Mouse (Mus musculus) heart, embryonic 13.5 days (tissue): Measurements from ENCODE around the gene Pdrg1. TPM values are rescaled to one million over a fixed set of nuclear protein-coding genes. Genes with fewer than 3 reads are reported as not detected.
A peak's percentile ranks its signal among the peaks of the same experiment; 100 is the strongest.

Source experiments
- ATAC-seq: fragments of 200-750 bp; cut with Nextera tagmentation; 2 replicates; pipeline ENCODE4 v1.8.0; 2017; ENCODE audit warnings: moderate TSS enrichment; ENCODE audit not compliant: insufficient number of reproducible peaks, low FRiP score, low TSS enrichment; ENCODE audit errors: extremely low read depth
- H3K27ac ChIP-seq: fragments of 300-500 bp; sonication (generic); replicated peaks from 2 replicates; pipeline ENCODE4 v1.5.1; 2015; ENCODE audit warnings: moderate library complexity, mild to moderate bottlenecking, inconsistent platforms
- H3K27me3 ChIP-seq: fragments of 300-500 bp; sonication (generic); replicated peaks from 2 replicates; pipeline ENCODE4 v1.6.1; 2015; ENCODE audit warnings: mild to moderate bottlenecking, inconsistent platforms
- H3K36me3 ChIP-seq: fragments of 300-500 bp; sonication (generic); 2 replicates; pipeline ENCODE4 v1.6.1; 2015; ENCODE audit warnings: mild to moderate bottlenecking, inconsistent platforms
- H3K4me1 ChIP-seq: fragments of 300-500 bp; sonication (generic); 2 replicates; pipeline ENCODE4 v1.6.1; 2015; ENCODE audit warnings: inconsistent platforms
- H3K4me2 ChIP-seq: fragments of 300-500 bp; sonication (generic); 2 replicates; pipeline ENCODE4 v1.6.1; 2015; ENCODE audit warnings: inconsistent platforms, mild to moderate bottlenecking, moderate library complexity
- H3K4me3 ChIP-seq: fragments of 300-500 bp; sonication (generic); 2 replicates; pipeline ENCODE4 v1.5.1; 2015; ENCODE audit warnings: moderate library complexity, mild to moderate bottlenecking, inconsistent platforms
- H3K9ac ChIP-seq: fragments of 300-500 bp; sonication (generic); 2 replicates; pipeline ENCODE4 v1.6.1; 2015; ENCODE audit warnings: inconsistent platforms, mild to moderate bottlenecking, moderate library complexity
- H3K9me3 ChIP-seq: fragments of 300-500 bp; sonication (generic); 2 replicates; pipeline ENCODE4 v1.6.1; 2016; ENCODE audit warnings: inconsistent platforms
- WGBS: fragments of 180-500 bp; shearing (Covaris S2); methylation state at CpG from one replicate; pipeline ENCODE4 v1.1.7; 2015; ENCODE audit warnings: mixed read lengths; 5-methylcytosine and 5-hydroxymethylcytosine counted together
- polyA plus RNA-seq: library from polyadenylated mRNA; unstranded; fragments of >200 nt; fragmentation: Nextera tagmentation; extraction: Ambion mirVana; gene quantifications from 2 replicates; pipeline ENCODE4 v1.2.1, GENCODE M21; 2015

Pdrg1 gene
- polyA plus RNA-seq, 1 experiment from 2014 or later = 101 TPM

DNA sequence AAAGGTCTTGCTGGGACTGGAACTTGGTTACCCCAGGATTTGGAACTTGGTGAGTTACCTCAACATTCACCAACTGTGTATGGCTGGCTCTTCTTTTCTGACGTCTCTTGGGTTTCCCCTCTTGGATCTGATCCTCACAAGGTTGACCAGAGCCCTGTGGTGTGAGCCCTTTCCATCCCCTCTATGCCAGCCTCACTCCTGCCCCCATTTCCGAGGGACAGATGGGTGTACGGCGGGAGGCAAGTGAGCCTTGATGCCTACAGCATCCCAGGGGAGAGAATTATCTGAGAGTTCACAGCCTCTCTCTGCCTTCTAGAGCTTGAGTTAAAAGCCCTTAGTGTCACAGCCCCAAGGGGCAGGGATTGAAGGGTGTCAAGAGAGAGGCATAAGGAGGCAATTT, 12.3 kb upstream of the Pdrg1 start:
- 33% methylated on average over 4 of the region's 4 CpGs for WGBS

DNA sequence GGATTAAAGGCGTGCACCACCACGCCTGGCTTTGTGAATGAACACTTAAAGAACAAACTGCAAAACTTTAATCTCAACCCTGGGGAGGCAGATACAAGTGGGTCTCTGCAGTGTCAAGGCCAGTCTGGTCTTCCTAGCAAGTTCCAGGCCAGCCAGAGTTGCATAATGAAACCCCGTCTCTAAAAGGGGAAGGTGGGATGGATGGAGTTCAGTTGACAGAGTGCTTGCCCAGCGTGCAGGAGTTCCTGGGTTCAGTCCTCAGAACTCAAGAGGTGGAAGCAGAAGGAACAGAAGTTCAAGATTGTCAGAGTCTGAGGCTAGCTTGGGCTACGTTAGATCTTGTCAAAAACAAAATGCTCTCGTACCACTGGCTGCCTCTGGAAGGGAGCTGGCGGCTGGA, 10.8 kb upstream of the Pdrg1 start:
- WGBS = 69% methylated on average over 7 of the region's 7 CpGs
- Histone ChIP-seq H3K9me3 (no peaks in the 10 kb centered on the region), H3K27ac (no peak overlapping the region), H3K9ac (no peak overlapping the region), H3K36me3 (no peaks in the 10 kb centered on the region), H3K27me3 (peaks cover 87% of the 10 kb centered on the region), H3K4me3 (no peak overlapping the region), H3K4me2 (no peak overlapping the region), H3K4me1 (no peaks in the 10 kb centered on the region)
- ATAC-seq = no peak

More for the DNA sequence above, 12.3 kb upstream of the Pdrg1 start:
- ATAC-seq = no peak
- peaks cover 97% of the 10 kb centered on the region for H3K27me3 ChIP-seq
- no peak overlapping the region for H3K4me2 ChIP-seq
- no peak overlapping the region for H3K9ac ChIP-seq
- H3K9me3 ChIP-seq = no peaks in the 10 kb centered on the region
- no peak overlapping the region for H3K4me3 ChIP-seq
- H3K27ac ChIP-seq = no peak overlapping the region
- H3K36me3 ChIP-seq = no peaks in the 10 kb centered on the region
- H3K4me1 ChIP-seq = peaks cover 7% of the 10 kb centered on the region

DNA sequence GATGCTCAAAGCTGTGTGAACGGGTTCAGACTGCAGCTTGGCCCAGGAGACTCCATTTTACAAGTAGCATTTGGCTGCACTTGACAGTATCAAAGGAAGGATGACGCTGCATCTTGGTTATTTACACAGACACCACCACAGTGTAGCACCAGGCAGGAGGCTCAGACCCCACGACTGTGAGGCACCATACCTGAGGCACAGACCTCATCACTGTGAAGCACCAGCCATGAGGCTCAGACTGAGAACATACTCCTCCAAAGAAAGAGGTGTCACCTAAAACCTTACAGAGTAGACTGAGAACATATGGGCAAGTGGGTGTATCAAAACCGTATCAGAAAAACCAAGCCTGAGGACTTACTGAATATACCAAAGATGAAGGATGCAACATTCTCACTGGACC, 7.6 kb upstream of the Pdrg1 start:
- H3K4me3 ChIP-seq = no peak overlapping the region
- H3K9ac ChIP-seq = no peak overlapping the region
- H3K4me2 ChIP-seq = no peak overlapping the region
- no peaks in the 10 kb centered on the region for H3K4me1 ChIP-seq
- 51% methylated on average over 4 of the region's 4 CpGs for WGBS
- peaks cover 82% of the 10 kb centered on the region for H3K27me3 ChIP-seq
- no peak overlapping the region for H3K27ac ChIP-seq
- H3K36me3 ChIP-seq = no peaks in the 10 kb centered on the region
- no peak for ATAC-seq
- H3K9me3 ChIP-seq = no peaks in the 10 kb centered on the region

DNA sequence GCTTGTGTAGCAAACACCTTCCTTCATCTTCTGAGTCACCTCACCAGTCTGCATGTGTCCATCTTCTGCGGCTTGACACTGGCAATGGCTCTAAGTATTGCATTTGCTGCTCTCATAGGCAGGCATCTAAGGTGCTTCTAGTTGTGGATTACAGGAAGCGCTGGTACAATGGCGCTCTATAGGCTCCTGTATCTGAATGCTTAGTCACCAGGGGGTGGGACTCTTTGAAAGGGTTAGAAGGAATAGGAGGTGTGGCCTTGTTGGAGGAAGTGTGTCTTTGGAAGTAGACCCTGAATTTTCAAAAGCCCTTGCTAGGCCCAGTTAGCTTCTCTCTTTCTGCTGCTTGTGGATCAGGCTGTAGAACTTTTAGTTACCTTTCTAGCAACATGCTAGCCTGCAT, 5.9 kb upstream of the Pdrg1 start:
- ATAC-seq = no peak
- Histone ChIP-seq H3K4me3 (no peak overlapping the region), H3K9ac (no peak overlapping the region), H3K27me3 (peaks cover 82% of the 10 kb centered on the region), H3K4me2 (no peak overlapping the region), H3K4me1 (no peaks in the 10 kb centered on the region), H3K36me3 (no peaks in the 10 kb centered on the region), H3K9me3 (no peaks in the 10 kb centered on the region), H3K27ac (no peak overlapping the region)
- 61% methylated on average over 3 of the region's 3 CpGs for WGBS

DNA sequence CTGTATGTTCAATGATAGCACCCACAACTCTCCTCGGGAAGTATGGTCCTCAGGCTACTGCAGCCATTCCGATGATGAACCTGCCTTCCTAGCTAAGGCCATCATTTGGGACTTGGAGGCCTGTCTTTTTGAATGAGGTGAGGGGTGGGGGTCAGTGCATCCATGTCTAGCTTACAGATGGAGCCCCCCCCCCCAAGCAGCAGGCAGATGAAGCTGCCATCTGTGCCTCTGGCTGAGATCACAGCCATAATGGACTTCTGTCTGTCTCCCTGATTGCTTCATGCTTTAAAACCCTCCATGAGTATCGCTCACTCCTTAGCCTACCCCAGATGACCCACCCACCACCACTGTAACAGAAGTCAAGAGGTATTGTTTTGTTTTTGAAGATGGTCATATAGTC, 4.1 kb upstream of the Pdrg1 start:
- Histone ChIP-seq H3K36me3 (no peaks in the 10 kb centered on the region), H3K4me3 (no peak overlapping the region), H3K27ac (no peak overlapping the region), H3K9me3 (no peaks in the 10 kb centered on the region), H3K4me1 (peaks cover 4% of the 10 kb centered on the region), H3K4me2 (no peak overlapping the region), H3K9ac (no peak overlapping the region), H3K27me3 (peaks cover 71% of the 10 kb centered on the region)
- WGBS = 72% methylated on average over 3 of the region's 3 CpGs
- ATAC-seq = no peak

DNA sequence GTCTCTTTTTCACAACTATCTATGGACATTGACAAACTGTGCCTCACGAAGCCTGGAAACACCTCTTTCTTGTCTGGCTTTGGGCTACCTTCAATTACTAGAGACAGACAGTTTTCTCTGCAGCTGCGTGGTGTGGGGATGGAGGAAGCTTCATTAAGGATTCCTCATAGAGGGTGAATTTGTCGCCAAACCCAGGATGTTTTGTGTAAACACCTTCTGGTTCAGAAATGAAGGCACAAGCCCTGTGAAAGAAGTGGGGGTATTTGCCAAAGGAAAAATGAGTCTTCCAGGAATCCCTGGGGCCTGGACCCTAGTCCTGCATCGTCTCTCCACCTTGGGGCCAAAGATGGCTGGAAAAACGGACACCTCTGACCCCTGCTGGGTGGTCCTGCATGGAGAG, 1.6 kb upstream of the Pdrg1 start:
- Histone ChIP-seq H3K36me3 (peaks cover 20% of the 10 kb centered on the region), H3K9me3 (no peaks in the 10 kb centered on the region), H3K9ac (no peak overlapping the region), H3K4me3 (no peak overlapping the region), H3K27ac (no peak overlapping the region), H3K4me2 (no peak overlapping the region), H3K4me1 (peaks cover 14% of the 10 kb centered on the region), H3K27me3 (peaks cover 49% of the 10 kb centered on the region)
- ATAC-seq = no peak
- 41% methylated on average over 5 of the region's 5 CpGs for WGBS

DNA sequence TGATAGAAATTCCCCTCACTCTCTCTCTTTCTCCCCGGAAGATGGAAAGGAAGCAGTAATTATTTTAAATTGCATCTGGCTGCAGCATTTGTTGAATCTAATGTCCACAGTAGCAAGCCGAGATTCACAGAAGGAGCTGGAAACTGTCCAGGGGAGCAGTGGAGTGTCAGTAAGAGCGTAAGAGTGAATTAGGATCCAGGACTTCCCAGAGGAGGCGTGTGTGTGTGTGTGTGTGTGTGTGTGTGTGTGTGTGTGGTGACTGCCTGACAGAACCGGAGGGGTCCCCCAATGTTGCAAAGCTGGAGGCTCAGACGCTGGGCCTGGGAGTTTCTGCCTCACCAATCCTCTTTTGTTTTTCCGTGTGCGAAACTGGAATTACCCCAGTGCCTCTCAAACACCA, 577 bp upstream of the Pdrg1 start:
- WGBS = 50% methylated on average over 8 of the region's 8 CpGs
- Histone ChIP-seq H3K27ac (no peak overlapping the region), H3K9ac (no peak overlapping the region), H3K27me3 (peaks cover 49% of the 10 kb centered on the region), H3K36me3 (peaks cover 30% of the 10 kb centered on the region), H3K9me3 (no peaks in the 10 kb centered on the region), H3K4me3 (no peak overlapping the region; the same call in 1 of the 2 replicates), H3K4me1 (peaks cover 14% of the 10 kb centered on the region), H3K4me2 (peak overlapping the region; percentile 96)
- no peak for ATAC-seq

DNA sequence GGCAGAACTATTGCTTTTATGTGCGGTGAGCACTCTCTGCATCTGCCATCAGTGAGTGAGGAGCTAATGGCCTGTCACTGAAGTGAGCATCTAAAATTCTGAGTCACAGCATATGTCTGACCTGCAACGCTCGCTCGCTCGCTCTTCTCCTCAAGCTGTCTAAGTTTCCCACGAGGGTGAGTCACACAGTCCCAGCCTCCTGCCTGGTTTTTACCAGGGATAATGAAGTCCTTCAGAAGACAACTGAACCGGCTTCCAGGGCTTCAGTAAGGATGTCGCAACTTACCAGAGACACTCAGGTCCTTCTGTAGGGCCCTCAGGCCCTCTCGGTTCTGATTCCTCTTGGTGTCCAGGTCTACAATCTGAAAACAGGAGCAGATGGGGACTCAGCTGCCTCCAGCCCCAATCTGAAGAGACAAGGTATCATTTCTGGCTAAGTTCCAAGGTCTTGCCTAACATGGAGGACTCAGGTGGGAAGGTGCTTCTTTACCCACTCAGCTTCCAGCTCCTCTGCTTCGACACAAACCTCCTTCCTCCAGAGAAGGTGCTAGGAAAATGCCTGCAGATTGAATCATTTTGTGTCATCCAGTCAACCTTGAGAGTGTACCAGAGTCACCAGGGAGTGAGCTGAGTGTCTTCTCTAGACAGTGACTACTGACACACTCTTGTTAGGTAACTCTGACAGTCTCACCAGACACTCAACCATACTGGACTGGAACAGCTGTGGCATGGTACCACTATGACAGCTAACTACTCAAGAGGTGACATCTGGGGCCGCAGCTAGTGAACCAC, 1.3 kb downstream of the Pdrg1 start:
- 85% methylated on average over 11 of the region's 11 CpGs for WGBS
- H3K4me2 ChIP-seq = peak overlapping the region; percentile 96
- ATAC-seq = no peak
- peaks cover 33% of the 10 kb centered on the region for H3K27me3 ChIP-seq
- peak overlapping the region; percentile 95 for H3K9ac ChIP-seq
- peak overlapping the region; percentile 95 for H3K4me3 ChIP-seq
- peaks cover 49% of the 10 kb centered on the region for H3K36me3 ChIP-seq
- peaks cover 14% of the 10 kb centered on the region for H3K4me1 ChIP-seq
- no peaks in the 10 kb centered on the region for H3K9me3 ChIP-seq
- H3K27ac ChIP-seq = no peak overlapping the region

DNA sequence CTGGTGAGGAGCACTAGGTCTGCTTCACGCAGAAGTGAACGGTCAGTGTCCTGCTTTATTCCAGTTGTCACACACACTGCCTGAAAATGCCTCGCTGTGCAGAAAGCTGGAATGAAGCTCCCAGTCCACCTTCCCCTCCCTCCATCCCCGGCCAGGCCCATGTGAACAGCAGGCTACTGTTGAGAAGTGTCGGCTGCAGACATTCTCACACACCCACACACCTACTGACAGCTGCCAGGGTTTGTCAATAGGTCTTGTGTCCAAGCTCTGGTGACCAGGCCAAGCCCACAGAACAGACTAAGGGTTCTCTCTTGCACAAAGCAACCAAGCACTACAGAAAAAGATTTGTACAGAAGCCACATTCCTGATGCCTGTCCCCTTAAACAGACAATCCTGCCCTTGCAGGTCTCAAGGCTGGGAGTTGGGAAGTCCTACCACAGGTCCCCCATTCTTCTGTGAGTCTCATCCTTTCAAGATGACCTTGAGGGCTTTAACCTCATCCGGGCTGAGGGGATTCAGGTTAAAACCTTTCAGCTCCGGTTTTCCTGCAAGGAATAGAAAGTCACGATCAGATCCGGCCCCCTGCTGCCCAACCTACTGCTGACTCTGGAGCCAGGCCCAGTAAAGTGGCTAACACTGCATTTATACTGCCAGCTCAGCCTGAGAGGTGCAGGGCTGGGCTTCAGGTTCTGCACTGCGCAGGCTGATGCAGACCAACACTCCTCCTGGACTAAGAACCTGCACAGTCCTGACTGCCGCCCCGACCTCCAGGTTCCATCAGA, 5.8 kb downstream of the Pdrg1 start:
- H3K9me3 ChIP-seq = no peaks in the 10 kb centered on the region
- no peak overlapping the region for H3K4me3 ChIP-seq
- no peak overlapping the region for H3K27ac ChIP-seq
- no peaks in the 10 kb centered on the region for H3K27me3 ChIP-seq
- no peak overlapping the region for H3K9ac ChIP-seq
- H3K36me3 ChIP-seq = peaks cover 72% of the 10 kb centered on the region
- WGBS = 76% methylated on average over 12 of the region's 12 CpGs
- no peak for ATAC-seq
- H3K4me1 ChIP-seq = peaks cover 10% of the 10 kb centered on the region
- no peak overlapping the region for H3K4me2 ChIP-seq

DNA sequence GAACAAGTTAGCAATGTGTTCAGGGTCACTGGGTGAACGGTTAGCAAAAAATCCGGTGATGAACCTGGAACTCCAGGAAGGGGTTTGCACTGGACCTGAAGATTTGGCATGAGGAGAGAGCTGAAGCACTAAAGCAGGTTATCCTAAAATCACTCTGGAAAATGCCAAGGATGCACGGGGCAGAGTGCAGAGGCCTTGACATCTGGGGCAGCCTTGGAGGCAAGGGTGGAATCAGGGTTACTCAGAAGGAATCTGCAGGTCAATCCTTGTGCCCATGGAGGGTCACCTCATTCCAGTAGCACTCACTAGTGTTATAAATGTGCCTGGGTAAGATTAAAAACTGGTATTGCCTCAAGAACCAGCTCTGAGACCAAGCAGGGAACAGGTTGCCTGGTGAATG, 9.2 kb downstream of the Pdrg1 start:
- no peaks in the 10 kb centered on the region for H3K4me1 ChIP-seq
- H3K4me3 ChIP-seq = no peak overlapping the region
- no peak overlapping the region for H3K27ac ChIP-seq
- ATAC-seq = no peak
- H3K27me3 ChIP-seq = no peaks in the 10 kb centered on the region; the same call in 1 of the 2 replicates
- WGBS = 84% methylated on average over 3 of the region's 3 CpGs
- H3K36me3 ChIP-seq = peaks cover 44% of the 10 kb centered on the region
- H3K9me3 ChIP-seq = no peaks in the 10 kb centered on the region
- no peak overlapping the region for H3K4me2 ChIP-seq
- H3K9ac ChIP-seq = no peak overlapping the region

DNA sequence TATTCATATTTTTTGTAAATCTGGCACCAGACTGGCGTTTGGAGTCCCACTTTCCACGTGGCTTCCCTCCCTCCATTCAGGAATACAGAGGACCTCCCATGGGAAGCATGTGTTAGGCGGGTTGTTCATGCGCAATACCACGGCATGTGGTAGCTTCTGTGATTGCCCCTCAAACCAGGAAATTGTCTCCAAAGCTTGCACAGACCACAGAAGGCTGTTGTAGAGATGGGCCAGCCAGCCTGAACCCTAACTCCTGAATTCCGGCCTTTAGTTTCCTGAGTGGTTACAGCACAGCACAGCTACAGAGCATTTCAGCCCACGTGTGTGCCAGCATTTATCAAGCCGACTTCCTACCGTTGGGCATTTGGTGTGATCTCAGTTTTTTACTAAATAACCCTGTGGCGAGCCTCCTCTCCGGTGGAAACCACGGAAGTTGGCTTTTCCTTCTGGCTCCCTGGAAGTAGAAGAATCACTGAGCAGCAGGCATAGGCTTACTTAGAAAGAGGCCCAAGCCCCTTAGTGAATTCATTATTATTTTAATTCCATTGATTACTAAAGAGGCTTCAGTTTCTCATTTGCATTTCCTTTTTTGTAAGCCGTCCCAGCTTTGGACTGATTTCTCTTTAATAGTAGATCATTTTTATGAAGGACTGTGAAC, 11.4 kb downstream of the Pdrg1 start:
- ATAC-seq = no peak
- 59% methylated on average over 13 of the region's 13 CpGs for WGBS

More for the DNA sequence above, 11.4 kb downstream of the Pdrg1 start:
- H3K4me3 ChIP-seq = no peak overlapping the region
- H3K27ac ChIP-seq = no peak overlapping the region
- H3K4me1 ChIP-seq = no peaks in the 10 kb centered on the region
- H3K9me3 ChIP-seq = no peaks in the 10 kb centered on the region
- H3K9ac ChIP-seq = no peak overlapping the region
- H3K4me2 ChIP-seq = no peak overlapping the region
- peaks cover 22% of the 10 kb centered on the region for H3K36me3 ChIP-seq
- H3K27me3 ChIP-seq = peaks cover 4% of the 10 kb centered on the region; the same call in 1 of the 2 replicates
